Mouse (Mus musculus): ENCODE results near the gene Dvl1. TPM values are rescaled to one million over a fixed set of nuclear protein-coding genes. Genes with fewer than 3 reads are reported as not detected.

The Dvl1 gene
- total and polyA plus RNA-seq, 2 experiments from 2014 or later, result 2.8 to 76.4 TPM

GRCm38 (mm10) chr4:155840076-155841002, 6.9 kb upstream of the Dvl1 start:
- H3K4me1 ChIP-seq (ENCODE audit: control insufficient read depth, insufficient read depth), result peaks cover 16% of the 10 kb centered on the region; the same call in 1 of the 2 replicates
- H3K9ac ChIP-seq (replicated peaks; ENCODE audit: low read depth, low read length), result peak overlapping the region; percentile 41
- 0 out of 2 replicates have a peak, but pooled peaks cover 6% of the 10 kb centered on the region for H3K27me3 ChIP-seq (ENCODE audit: control insufficient read depth, insufficient read depth, low read length)
- no peak for TF ChIP-seq CTCF (IDR thresholded peaks at IDR 0.05; ENCODE audit: low read depth)
- no peaks in the 10 kb centered on the region for H3K36me3 ChIP-seq (replicated peaks; ENCODE audit: control insufficient read depth, insufficient read depth, low read length)
- ATAC-seq (ENCODE audit: insufficient read depth, low read depth), result 0 out of 2 replicates have a peak, but pooled peaks have one; percentile 0
- H3K4me2 ChIP-seq (ENCODE audit: low read depth, low read length), result peak overlapping the region; percentile 66
- H3K4me3 ChIP-seq (ENCODE audit: low read depth, low read length), result peak overlapping the region; percentile 46
- WGBS, result 12% methylated on average over 8 of the region's 8 CpGs
- no peak for DNase-seq (ENCODE audit: low spot score)
- no peaks in the 10 kb centered on the region for H3K9me3 ChIP-seq (replicated peaks; ENCODE audit: control insufficient read depth, low read length)
- peak overlapping the region; percentile 84 for H3K27ac ChIP-seq (ENCODE audit: low read depth)

DNA sequence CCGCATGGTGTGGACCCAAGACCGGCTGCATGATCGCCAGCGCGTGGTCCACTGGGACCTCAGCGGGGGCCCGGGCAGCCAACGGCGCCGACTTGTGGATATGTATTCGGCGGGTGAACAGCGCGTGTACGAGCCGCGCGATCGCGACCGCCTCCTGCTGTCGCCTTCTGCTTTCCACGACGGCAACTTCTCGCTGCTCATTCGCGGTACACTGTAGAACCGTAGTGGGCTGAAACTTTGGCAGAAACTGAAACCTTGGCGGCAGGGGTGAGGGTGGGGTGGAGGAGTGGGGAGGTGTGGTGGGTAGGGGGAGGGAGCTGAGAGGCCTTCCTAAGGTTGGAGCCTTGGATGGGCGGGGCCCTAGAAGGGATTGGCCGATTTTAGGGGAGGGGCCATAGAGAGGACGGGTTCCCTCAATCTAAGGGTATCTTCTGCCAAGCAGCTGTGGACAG, 6.2 kb upstream of the Dvl1 start:
- H3K36me3 ChIP-seq (replicated peaks; ENCODE audit: control insufficient read depth, insufficient read depth, low read length), result no peaks in the 10 kb centered on the region
- peak overlapping the region; percentile 66 for H3K4me2 ChIP-seq (ENCODE audit: low read depth, low read length)
- H3K4me1 ChIP-seq (ENCODE audit: control insufficient read depth, insufficient read depth), result peaks cover 16% of the 10 kb centered on the region; the same call in 1 of the 2 replicates
- WGBS, result 1% methylated on average over 32 of the region's 32 CpGs
- H3K27ac ChIP-seq (ENCODE audit: low read depth), result peak overlapping the region; percentile 84; the same call in 1 of the 2 replicates
- TF ChIP-seq CTCF (IDR thresholded peaks at IDR 0.05; ENCODE audit: low read depth) (peak; percentile 18; the same call in 1 of the 2 replicates), EP300 (IDR thresholded peaks at IDR 0.05; ENCODE audit: low read depth) (no peak)
- DNase-seq (ENCODE audit: low spot score) (peak; percentile 48), ATAC-seq (ENCODE audit: insufficient read depth, low read depth) (peak; percentile 28)
- H3K9ac ChIP-seq (replicated peaks; ENCODE audit: low read depth, low read length), result peak overlapping the region; percentile 41
- 0 out of 2 replicates have a peak, but pooled peaks cover 6% of the 10 kb centered on the region for H3K27me3 ChIP-seq (ENCODE audit: control insufficient read depth, insufficient read depth, low read length)
- peak overlapping the region; percentile 46 for H3K4me3 ChIP-seq (ENCODE audit: low read depth, low read length)
- no peaks in the 10 kb centered on the region for H3K9me3 ChIP-seq (replicated peaks; ENCODE audit: control insufficient read depth, low read length)

GRCm38 (mm10) chr4:155841651-155842270, 5.4 kb upstream of the Dvl1 start:
- 54% methylated on average over 38 of the region's 38 CpGs for WGBS
- no peaks in the 10 kb centered on the region for H3K36me3 ChIP-seq (replicated peaks; ENCODE audit: control insufficient read depth, insufficient read depth, low read length)
- H3K4me1 ChIP-seq (ENCODE audit: control insufficient read depth, insufficient read depth), result peaks cover 18% of the 10 kb centered on the region; the same call in 1 of the 2 replicates
- peak overlapping the region; percentile 66 for H3K4me2 ChIP-seq (ENCODE audit: low read depth, low read length)
- DNase-seq (ENCODE audit: low spot score) (no peak), ATAC-seq (ENCODE audit: insufficient read depth, low read depth) (no peak)
- H3K4me3 ChIP-seq (ENCODE audit: low read depth, low read length), result peak overlapping the region; percentile 46; the same call in 1 of the 2 replicates
- H3K27me3 ChIP-seq (ENCODE audit: control insufficient read depth, insufficient read depth, low read length), result 0 out of 2 replicates have a peak, but pooled peaks cover 6% of the 10 kb centered on the region
- H3K9me3 ChIP-seq (replicated peaks; ENCODE audit: control insufficient read depth, low read length), result no peaks in the 10 kb centered on the region
- no peak for TF ChIP-seq EP300 (IDR thresholded peaks at IDR 0.05; ENCODE audit: low read depth)
- TF ChIP-seq CTCF (IDR thresholded peaks at IDR 0.05; ENCODE audit: low read depth), result no peak
- H3K9ac ChIP-seq (replicated peaks; ENCODE audit: low read depth, low read length), result no peak overlapping the region
- H3K27ac ChIP-seq (ENCODE audit: low read depth), result no peak overlapping the region

- no peaks in the 10 kb centered on the region for H3K36me3 ChIP-seq (replicated peaks; ENCODE audit: control insufficient read depth, insufficient read depth, low read length)
- no peaks in the 10 kb centered on the region for H3K9me3 ChIP-seq (replicated peaks; ENCODE audit: control insufficient read depth, low read length)
- H3K27me3 ChIP-seq (ENCODE audit: control insufficient read depth, insufficient read depth, low read length), result 0 out of 2 replicates have a peak, but pooled peaks cover 6% of the 10 kb centered on the region
- peaks cover 20% of the 10 kb centered on the region for H3K4me1 ChIP-seq (ENCODE audit: control insufficient read depth, insufficient read depth)
- DNase-seq (ENCODE audit: low spot score) (no peak), ATAC-seq (ENCODE audit: insufficient read depth, low read depth) (no peak)
- H3K27ac ChIP-seq (ENCODE audit: low read depth), result no peak overlapping the region
- no peak for TF ChIP-seq CTCF (IDR thresholded peaks at IDR 0.05; ENCODE audit: low read depth)
- no peak overlapping the region for H3K4me3 ChIP-seq (ENCODE audit: low read depth, low read length)
- H3K4me2 ChIP-seq (ENCODE audit: low read depth, low read length), result no peak overlapping the region
- no peak overlapping the region for H3K9ac ChIP-seq (replicated peaks; ENCODE audit: low read depth, low read length)
- 82% methylated on average over 5 of the region's 5 CpGs for WGBS
These were observed 4.0 kb upstream of the Dvl1 start for GRCm38 (mm10) chr4:155843231-155843630.

- peaks cover 16% of the 10 kb centered on the region for H3K4me1 ChIP-seq (ENCODE audit: control insufficient read depth, insufficient read depth)
- no peaks in the 10 kb centered on the region for H3K9me3 ChIP-seq (replicated peaks; ENCODE audit: control insufficient read depth, low read length)
- ATAC-seq (ENCODE audit: insufficient read depth, low read depth), result peak; percentile 46
- TF ChIP-seq EP300 (IDR thresholded peaks at IDR 0.05; ENCODE audit: low read depth) (no peak), CTCF (IDR thresholded peaks at IDR 0.05; ENCODE audit: low read depth) (no peak)
- peak overlapping the region; percentile 74 for H3K4me2 ChIP-seq (ENCODE audit: low read depth, low read length)
- peak; percentile 11 for DNase-seq (ENCODE audit: low spot score)
- WGBS, result 2% methylated on average over 55 of the region's 69 CpGs
- H3K27ac ChIP-seq (ENCODE audit: low read depth), result peak overlapping the region; percentile 49
- peak overlapping the region; percentile 80 for H3K9ac ChIP-seq (replicated peaks; ENCODE audit: low read depth, low read length)
- no peaks in the 10 kb centered on the region for H3K36me3 ChIP-seq (replicated peaks; ENCODE audit: control insufficient read depth, insufficient read depth, low read length)
- no peaks in the 10 kb centered on the region for H3K27me3 ChIP-seq (ENCODE audit: control insufficient read depth, insufficient read depth, low read length)
- H3K4me3 ChIP-seq (ENCODE audit: low read depth, low read length), result peak overlapping the region; percentile 63
These were observed 570 bp downstream of the Dvl1 start for GRCm38 (mm10) chr4:155847591-155848352.
